Mouse (Mus musculus) ES-E14 (cell line): ENCODE measurements around the gene Btbd10. TPM values are rescaled to one million over a fixed set of nuclear protein-coding genes. Genes with fewer than 3 reads are reported as not detected.

ENCODE experiments used
- DNase-seq: peaks from one replicate; pipeline ENCODE4 v3.0.0-alpha.2; 2013; ENCODE audit warnings: low read depth, low spot score
- H3K27ac ChIP-seq: 2 replicates; pipeline ENCODE4 v1.5.1; 2012; ENCODE audit warnings: low read depth, mild to moderate bottlenecking, low read length, moderate library complexity, mixed read lengths; ENCODE audit not compliant: poor library complexity, insufficient read depth, severe bottlenecking
- H3K36me3 ChIP-seq: 2 replicates; pipeline ENCODE4 v1.6.1; 2012; ENCODE audit warnings: mild to moderate bottlenecking, low read length, moderate library complexity, mixed read lengths; ENCODE audit not compliant: control insufficient read depth, poor library complexity, insufficient read depth, severe bottlenecking
- H3K4me1 ChIP-seq, 2 experiments: fragments of 150-350 bp in 1 of 2; sonication (generic) in 1 of 2; 2 replicates each; pipeline ENCODE4 v1.6.1; 2012; ENCODE audit warnings: low read length in 2 of 2, mild to moderate bottlenecking in 1 of 2, mixed read lengths in 1 of 2; ENCODE audit not compliant: control insufficient read depth in 2 of 2, insufficient read depth in 2 of 2, poor library complexity in 1 of 2
- H3K4me3 ChIP-seq, 2 experiments: fragments of 150-350 bp in 1 of 2; sonication (generic) in 1 of 2; 2 replicates each; pipeline ENCODE4 v1.5.1; 2012; ENCODE audit warnings: low read length in 2 of 2, low read depth in 1 of 2, mild to moderate bottlenecking in 1 of 2, mixed read lengths in 1 of 2; ENCODE audit not compliant: insufficient read depth in 1 of 2, poor library complexity in 1 of 2, severe bottlenecking in 1 of 2
- H3K9ac ChIP-seq: 2 replicates; pipeline ENCODE4 v1.6.1; 2012; ENCODE audit warnings: low read depth, mild to moderate bottlenecking, low read length, mixed read lengths; ENCODE audit not compliant: poor library complexity, insufficient read depth, severe bottlenecking
- H3K9me3 ChIP-seq: fragments of 150-350 bp; sonication (generic); 2 replicates; pipeline ENCODE4 v1.6.1; 2012; ENCODE audit warnings: low read depth, mild to moderate bottlenecking, low read length; ENCODE audit not compliant: control insufficient read depth, insufficient read depth
- CHD2 ChIP-seq: IDR thresholded peaks from 2 replicates; pipeline ENCODE4 v1.6.1; 2014; ENCODE audit warnings: mild to moderate bottlenecking, low read depth, low read length, inconsistent platforms
- HCFC1 ChIP-seq: IDR thresholded peaks from 2 replicates; pipeline ENCODE4 v1.6.1; 2012; ENCODE audit warnings: low read length, inconsistent platforms, borderline replicate concordance; ENCODE audit not compliant: insufficient read depth
- MAFK ChIP-seq: IDR thresholded peaks from 2 replicates; pipeline ENCODE4 v1.6.1; 2014; ENCODE audit warnings: mild to moderate bottlenecking, low read depth, low read length, inconsistent platforms; ENCODE audit not compliant: insufficient read depth
- ZC3H11A ChIP-seq: IDR thresholded peaks from 2 replicates; pipeline ENCODE4 v1.6.1; 2012; ENCODE audit warnings: low read depth, mild to moderate bottlenecking, inconsistent platforms, low read length, borderline replicate concordance
- ZNF384 ChIP-seq: IDR thresholded peaks from 2 replicates; pipeline ENCODE4 v1.6.1; 2012; ENCODE audit warnings: low read depth, low read length, inconsistent platforms
- in situ Hi-C, 2 experiments: fragments of 600-800 bp; cut with MboI; formaldehyde crosslinking; loops; one replicate each; pipeline ENCODE4 v1.15.1; 2025; ENCODE audit warnings: low sequenced_read_pairs in 2 of 2, inconsistent platforms in 1 of 2; ENCODE audit not compliant: unreplicated experiment in 2 of 2
- total RNA-seq: library from RNA; depleted of rRNA; stranded (reverse); fragments of 300-350 nt; gene quantifications from 2 replicates; pipeline ENCODE4 v1.2.3, GENCODE M21; 2012

Gene Btbd10
- total RNA-seq, 1 experiment: 38.7 TPM

- peak; percentile 65 for DNase-seq
- in situ Hi-C loops: no loop called here
- Histone ChIP-seq H3K4me1 (peaks cover 3 to 6% of the 10 kb centered on the region in 2 experiments; a peak in 2 of 4 replicates), H3K27ac (peak overlapping the region; percentile 77; the same call in 1 of the 2 replicates), H3K9me3 (no peaks in the 10 kb centered on the region), H3K4me3 (peak overlapping the region; percentile 56 to 63), H3K36me3 (peaks cover 2% of the 10 kb centered on the region; the same call in 1 of the 2 replicates), H3K9ac (peak overlapping the region; percentile 83)
- TF ChIP-seq ZNF384 (no peak), ZC3H11A (no peak), HCFC1 (no peak), CHD2 (no peak), MAFK (no peak)
These were observed 73.9 kb downstream of the Btbd10 start for GRCm38 (mm10) chr7:113295077-113295890.

GRCm38 (mm10) chr7:113294598-113294997, 74.6 kb downstream of the Btbd10 start:
- in situ Hi-C loops: no loop called here
- DNase-seq: no peak
- H3K4me3 ChIP-seq: no peak overlapping the region

GRCm38 (mm10) chr7:113292193-113292592, 77.0 kb downstream of the Btbd10 start:
- Histone ChIP-seq H3K9ac (no peak overlapping the region), H3K4me3 (no peak overlapping the region), H3K27ac (no peak overlapping the region), H3K9me3 (no peaks in the 10 kb centered on the region), H3K36me3 (no peaks in the 10 kb centered on the region), H3K4me1 (peaks cover 3 to 6% of the 10 kb centered on the region in 2 experiments; a peak in 2 of 4 replicates)
- DNase-seq: no peak
- in situ Hi-C loops: no loop called here
- TF ChIP-seq MAFK (no peak), CHD2 (no peak), ZNF384 (no peak), HCFC1 (no peak), ZC3H11A (no peak)

More at GRCm38 (mm10) chr7:113294598-113294997, 74.6 kb downstream of the Btbd10 start:
- no peak overlapping the region for H3K27ac ChIP-seq
- H3K36me3 ChIP-seq: peaks cover 2% of the 10 kb centered on the region; the same call in 1 of the 2 replicates
- H3K9ac ChIP-seq: no peak overlapping the region
- TF ChIP-seq MAFK (no peak), HCFC1 (no peak), ZC3H11A (no peak)
- no peaks in the 10 kb centered on the region for H3K9me3 ChIP-seq
- peaks cover 3 to 6% of the 10 kb centered on the region in 2 experiments; a peak in 2 of 4 replicates for H3K4me1 ChIP-seq

- Histone ChIP-seq H3K9me3 (no peaks in the 10 kb centered on the region), H3K27ac (no peak overlapping the region), H3K4me3 (no peak overlapping the region), H3K36me3 (no peaks in the 10 kb centered on the region), H3K9ac (no peak overlapping the region), H3K4me1 (peaks cover 3 to 6% of the 10 kb centered on the region in 2 experiments; a peak in 2 of 4 replicates)
- TF ChIP-seq ZNF384 (no peak), MAFK (no peak), ZC3H11A (no peak), CHD2 (no peak), HCFC1 (no peak)
- no peak for DNase-seq
- in situ Hi-C loops: no loop called here
These were observed 77.5 kb downstream of the Btbd10 start for GRCm38 (mm10) chr7:113291741-113292140.
